Mouse (Mus musculus) bone marrow macrophage, adult 2 months (primary cell): ENCODE measurements around the gene Kcnc4.

Experiments used
- CTCF ChIP-seq: IDR thresholded peaks from 2 replicates; pipeline ENCODE4 v1.5.1; 2012; ENCODE audit warnings: low read depth, mild to moderate bottlenecking, low read length, moderate library complexity
- POLR2A ChIP-seq: IDR thresholded peaks from 2 replicates; pipeline ENCODE4 v1.6.1; 2012; ENCODE audit warnings: mild to moderate bottlenecking, low read depth, low read length, borderline replicate concordance

- no peak for TF ChIP-seq CTCF
- TF ChIP-seq POLR2A, result no peak
These were observed 25.7 kb downstream of the Kcnc4 start for GRCm38 (mm10) chr3:107433614-107434013.
